Mouse (Mus musculus): ENCODE data around the gene Stra6.

The Stra6 gene

GRCm38 (mm10) chr9:58133893-58134884, 70.6 kb downstream of the Stra6 start:
- no peak for DNase-seq

GRCm38 (mm10) chr9:58134906-58135305, 71.3 kb downstream of the Stra6 start:
- no peak for DNase-seq

- DNase-seq, result no peak
Measured at GRCm38 (mm10) chr9:58135921-58136321, 72.3 kb downstream of the Stra6 start.

- no peak for DNase-seq
Measured at GRCm38 (mm10) chr9:58139947-58140346, 76.4 kb downstream of the Stra6 start.

GRCm38 (mm10) chr9:58143419-58143818, 79.8 kb downstream of the Stra6 start:
- no peak for DNase-seq

- no peak for DNase-seq
Measured at GRCm38 (mm10) chr9:58144664-58145063, 81.1 kb downstream of the Stra6 start.

- no peak for DNase-seq
Measured at GRCm38 (mm10) chr9:58145417-58145816, 81.8 kb downstream of the Stra6 start.

- DNase-seq, result no peak
Measured at GRCm38 (mm10) chr9:58148806-58149205, 85.2 kb downstream of the Stra6 start.

- no peak for DNase-seq
Measured at GRCm38 (mm10) chr9:58150733-58151361, 87.3 kb downstream of the Stra6 start.

GRCm38 (mm10) chr9:58153095-58153494, 89.5 kb downstream of the Stra6 start:
- DNase-seq, result no peak

GRCm38 (mm10) chr9:58155366-58155765, 91.8 kb downstream of the Stra6 start:
- DNase-seq, result peak; percentile 58

- no peak for DNase-seq
Measured at GRCm38 (mm10) chr9:58156819-58157560, 93.4 kb downstream of the Stra6 start.

- no peak for DNase-seq
Measured at GRCm38 (mm10) chr9:58157838-58158237, 94.2 kb downstream of the Stra6 start.

GRCm38 (mm10) chr9:58158541-58159311, 95.1 kb downstream of the Stra6 start:
- no peak for DNase-seq

- DNase-seq, result no peak
Measured at GRCm38 (mm10) chr9:58159855-58160254, 96.3 kb downstream of the Stra6 start.

GRCm38 (mm10) chr9:58160315-58160714, 96.7 kb downstream of the Stra6 start:
- DNase-seq, result no peak

GRCm38 (mm10) chr9:58162173-58162572, 98.6 kb downstream of the Stra6 start:
- no peak for DNase-seq

GRCm38 (mm10) chr9:58163146-58163545, 99.6 kb downstream of the Stra6 start:
- DNase-seq, result no peak

GRCm38 (mm10) chr9:58165779-58166178, 102.2 kb downstream of the Stra6 start:
- no peak for DNase-seq

GRCm38 (mm10) chr9:58168880-58169279, 105.3 kb downstream of the Stra6 start:
- DNase-seq, result no peak

GRCm38 (mm10) chr9:58169426-58169825, 105.8 kb downstream of the Stra6 start:
- no peak for DNase-seq

- DNase-seq, result no peak
Measured at GRCm38 (mm10) chr9:58172863-58173262, 109.3 kb downstream of the Stra6 start.
